Mouse (Mus musculus): ENCODE measurements around the gene Rassf1.

- TF ChIP-seq FLI1 (IDR thresholded peaks at IDR 0.05; ENCODE audit: low read length) (no peak), GATA1 (IDR thresholded peaks at IDR 0.05; ENCODE audit: borderline replicate concordance, low read length) (no peak)
Measured at GRCm38 (mm10) chr9:107599842-107600241, 48.5 kb downstream of the Rassf1 start.

Measured in megakaryocyte, embryonic 14.5 days (primary cell).